Mouse (Mus musculus) forebrain, embryonic 14.5 days (tissue): ENCODE data around the gene Arl13b. TPM values are rescaled to one million over a fixed set of nuclear protein-coding genes. Genes with fewer than 3 reads are reported as not detected.
A peak's percentile ranks its signal among the peaks of the same experiment; 100 is the strongest.

Experiments
- ATAC-seq: fragments of 200-750 bp; cut with Nextera tagmentation; 2 replicates; pipeline ENCODE4 v1.8.0; 2017; ENCODE audit warnings: mild to moderate bottlenecking, moderate library complexity
- DNase-seq: peaks from one replicate; pipeline ENCODE4 v3.0.0-alpha.2; 2015; ENCODE audit warnings: low spot score
- H3K27ac ChIP-seq: fragments of 300-500 bp; sonication (generic); 2 replicates; pipeline ENCODE4 v1.5.1; 2014; ENCODE audit warnings: low read depth, mild to moderate bottlenecking, control low read depth, low read length, moderate library complexity
- H3K27me3 ChIP-seq: fragments of 300-500 bp; sonication (generic); replicated peaks from 2 replicates; pipeline ENCODE4 v1.6.1; 2014; ENCODE audit warnings: low read length, control low read depth, mixed read lengths; ENCODE audit not compliant: control insufficient read depth, insufficient read depth
- H3K36me3 ChIP-seq: fragments of 300-500 bp; sonication (generic); 2 replicates; pipeline ENCODE4 v1.6.1; 2014; ENCODE audit warnings: low read length, control low read depth; ENCODE audit not compliant: control insufficient read depth, insufficient read depth
- H3K4me1 ChIP-seq: fragments of 300-500 bp; sonication (generic); 2 replicates; pipeline ENCODE4 v1.6.1; 2014; ENCODE audit warnings: antibody characterized with exemption, low read length, control low read depth; ENCODE audit not compliant: control insufficient read depth, insufficient read depth
- H3K4me2 ChIP-seq: fragments of 300-500 bp; sonication (generic); 2 replicates; pipeline ENCODE4 v1.6.1; 2014; ENCODE audit warnings: mild to moderate bottlenecking, control low read depth, low read length
- H3K4me3 ChIP-seq: fragments of 300-500 bp; sonication (generic); 2 replicates; pipeline ENCODE4 v1.5.1; 2014; ENCODE audit warnings: low read depth, low read length, control low read depth
- H3K9ac ChIP-seq: fragments of 300-500 bp; sonication (generic); 2 replicates; pipeline ENCODE4 v1.6.1; 2014; ENCODE audit warnings: mild to moderate bottlenecking, low read length, control low read depth, moderate library complexity
- H3K9me3 ChIP-seq: fragments of 300-500 bp; sonication (generic); replicated peaks from 2 replicates; pipeline ENCODE4 v1.6.1; 2016; ENCODE audit warnings: low read length, control low read depth, mixed read lengths; ENCODE audit not compliant: control insufficient read depth
- WGBS: fragments of 180-500 bp; shearing (Covaris S2); extraction: QIAGEN DNeasy Blood & Tissue Kit; methylation state at CpG from one replicate; pipeline ENCODE4 v1.1.7; 2014; 5-methylcytosine and 5-hydroxymethylcytosine counted together
- microRNA-seq: library from miRNA; unstranded; fragments of <30 nt; microRNA quantifications from one replicate; pipeline ENCODE4, GENCODE M21; 2016
- polyA plus RNA-seq: library from polyadenylated mRNA; unstranded; fragments of >200 nt; fragmentation: Nextera tagmentation; extraction: Ambion mirVana; gene quantifications from 2 replicates; pipeline ENCODE4 v1.2.1, GENCODE M21; 2014

The Arl13b gene
- polyA plus RNA-seq, 1 experiment from 2014 or later = 17.6 TPM

DNA sequence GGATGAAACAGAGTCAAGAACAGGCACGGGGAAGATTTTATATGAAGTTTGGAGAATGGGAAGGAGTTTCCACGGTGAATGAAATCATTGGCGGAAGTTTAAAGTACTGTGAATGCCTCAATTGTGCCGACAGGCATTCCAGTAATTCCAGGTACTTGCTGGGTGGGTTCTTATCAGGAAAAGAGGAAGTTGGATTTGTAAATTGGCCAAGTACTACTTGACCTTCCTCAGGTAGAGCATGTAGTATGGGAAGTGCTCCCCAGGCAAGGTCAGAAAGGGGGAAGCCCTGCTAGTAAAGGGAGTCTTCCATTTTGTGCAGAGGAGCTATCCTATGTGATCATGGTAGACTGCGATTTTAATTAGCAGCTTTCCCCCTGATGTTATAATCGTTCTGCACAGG is 91.5 kb downstream of the Arl13b start:
- no peaks in the 10 kb centered on the region for H3K36me3 ChIP-seq
- H3K27ac ChIP-seq = no peak overlapping the region
- no peaks in the 10 kb centered on the region for H3K27me3 ChIP-seq
- H3K9me3 ChIP-seq = no peaks in the 10 kb centered on the region
- WGBS = 94% methylated on average over 6 of the region's 6 CpGs
- no peak for DNase-seq
- H3K4me3 ChIP-seq = no peak overlapping the region
- H3K9ac ChIP-seq = no peak overlapping the region
- H3K4me2 ChIP-seq = no peak overlapping the region
- ATAC-seq = no peak
- H3K4me1 ChIP-seq = no peaks in the 10 kb centered on the region

GRCm38 (mm10) chr16:62753597-62753996 is 93.2 kb downstream of the Arl13b start:
- no peak for DNase-seq
- Histone ChIP-seq H3K36me3 (no peaks in the 10 kb centered on the region), H3K4me1 (no peaks in the 10 kb centered on the region), H3K9me3 (no peaks in the 10 kb centered on the region), H3K4me2 (no peak overlapping the region), H3K27ac (no peak overlapping the region), H3K27me3 (no peaks in the 10 kb centered on the region), H3K4me3 (no peak overlapping the region), H3K9ac (no peak overlapping the region)
- ATAC-seq = no peak
- 83% methylated on average over 1 of the region's 1 CpGs for WGBS

DNA sequence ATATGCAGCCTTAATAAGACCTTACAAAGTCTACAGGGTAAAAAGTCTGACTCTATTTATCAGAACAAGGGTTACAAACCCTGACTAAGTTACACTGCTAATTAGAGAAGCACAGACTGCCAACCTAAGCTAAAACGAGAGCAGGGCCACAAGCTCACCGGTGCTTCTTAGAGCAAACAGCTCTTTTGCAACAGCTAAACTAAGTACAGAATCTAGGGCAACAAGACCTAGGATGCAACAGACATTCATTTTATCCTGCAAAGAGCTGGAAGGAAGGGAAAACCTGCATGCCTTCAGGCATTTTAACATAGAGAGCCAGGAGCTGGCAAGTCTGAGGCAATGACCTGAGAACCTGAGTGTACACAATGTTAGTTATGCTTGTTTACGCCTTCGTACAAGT is 93.8 kb downstream of the Arl13b start:
- no peak for ATAC-seq
- WGBS = 75% methylated on average over 4 of the region's 4 CpGs

DNA sequence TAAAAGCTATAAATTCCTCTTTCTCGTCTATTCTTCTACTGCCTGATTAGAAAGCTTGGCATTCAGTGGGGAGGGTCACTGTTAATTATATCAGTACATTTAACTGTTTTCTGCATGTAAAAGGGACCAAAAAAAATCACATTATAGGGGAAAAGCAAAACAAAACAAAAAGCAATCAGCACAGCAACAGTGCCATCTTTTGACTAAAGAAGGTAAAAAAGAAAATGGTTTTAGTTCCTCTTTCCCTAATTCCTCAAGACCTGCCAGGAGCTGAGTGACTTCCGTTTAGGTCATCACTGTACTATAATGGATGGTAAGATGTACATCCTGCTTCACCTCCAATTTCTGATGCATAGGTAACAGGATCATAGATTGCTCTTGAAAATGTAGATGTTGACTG is 101.0 kb downstream of the Arl13b start:
- DNase-seq = peak; percentile 55

More for the DNA sequence above, 93.8 kb downstream of the Arl13b start:
- DNase-seq = no peak
- Histone ChIP-seq H3K27me3 (no peaks in the 10 kb centered on the region), H3K36me3 (no peaks in the 10 kb centered on the region), H3K27ac (no peak overlapping the region), H3K4me1 (no peaks in the 10 kb centered on the region), H3K9ac (no peak overlapping the region), H3K9me3 (no peaks in the 10 kb centered on the region), H3K4me2 (no peak overlapping the region), H3K4me3 (no peak overlapping the region)

More for the DNA sequence above, 101.0 kb downstream of the Arl13b start:
- no peak overlapping the region for H3K4me3 ChIP-seq
- H3K9me3 ChIP-seq = no peaks in the 10 kb centered on the region
- no peaks in the 10 kb centered on the region for H3K4me1 ChIP-seq
- H3K27ac ChIP-seq = no peak overlapping the region
- H3K9ac ChIP-seq = no peak overlapping the region
- WGBS = 59% methylated on average over 2 of the region's 2 CpGs
- no peak for ATAC-seq
- H3K27me3 ChIP-seq = no peaks in the 10 kb centered on the region
- H3K36me3 ChIP-seq = no peaks in the 10 kb centered on the region
- no peak overlapping the region for H3K4me2 ChIP-seq

Small RNA genes within 50 kb of the gene (microRNA-seq; reads per million reads assigned to microRNA genes)
- gene Gm25986 = not detected

Other genes starting within 250 kb of the Arl13b start
- 10.4 and 10.8 TPM in 2 replicates for gene Nsun3, start 60.2 kb downstream of the Arl13b start, polyA plus RNA-seq
- gene Stx19, start 32.4 kb downstream of the Arl13b start, polyA plus RNA-seq = 0.10 TPM in 2 replicates
- gene Pros1, start 7.3 kb upstream of the Arl13b start, polyA plus RNA-seq = 8.4 and 10.6 TPM in 2 replicates